In the genomic region with DNA sequence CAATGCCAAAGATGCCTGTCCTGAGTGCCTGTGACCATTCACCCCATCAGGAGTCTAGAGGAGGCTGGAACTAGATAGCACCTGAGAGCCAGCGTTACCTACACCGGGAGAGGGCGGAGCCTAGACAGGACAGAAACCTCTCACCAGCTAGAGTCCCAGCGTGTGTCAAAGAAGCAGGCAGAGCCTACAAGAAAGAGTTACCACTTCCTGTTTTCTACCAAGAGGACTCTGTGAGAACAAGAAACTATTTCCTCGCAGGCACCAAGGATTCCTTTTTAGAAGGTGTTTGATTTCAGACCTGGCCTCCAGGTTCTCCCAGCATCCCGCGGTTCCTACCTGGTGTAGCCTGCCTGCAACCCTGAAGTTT, we compare ENCODE assay signal across 11 mouse cellular contexts. TPM values are rescaled to one million over a fixed set of nuclear protein-coding genes. Genes with fewer than 3 reads are reported as not detected.
DNase-seq lines count a peak whose midpoint lies in the region; ATAC-seq and TF ChIP-seq lines count a peak whose summit lies in the region.
"Had no signal": no experiment of that assay in that cellular context is flagged by ENCODE, and none has a peak within 500 bp of the region (broad histone marks: within the 10 kb centered on the region; RNA-seq: fewer than 3 reads in every experiment).

No protein-coding gene starts in this region.

- H3K9me3 ChIP-seq in E14TG2a.4 (ENCODE audit: low read length) = no peaks in the 10 kb centered on the region
- H3K9me3 ChIP-seq in forebrain, embryonic 12.5 days = no peaks in the 10 kb centered on the region
- H3K9me3 ChIP-seq: forebrain, embryonic 13.5 days; heart, embryonic 13.5 days had no signal

- peak; percentile 59 to 66 for DNase-seq in B cell, adult 2 months
- DNase-seq in frontal cortex, postnatal 14 days (ENCODE audit: low spot score in 2 of 2) = no peak
- DNase-seq in adrenal gland, postnatal 25 days = no peak
- no peak for DNase-seq in ovary, postnatal 10 days (ENCODE audit: low spot score)
- DNase-seq: right cerebral cortex, postnatal 14 days had no signal

- H3K4me3 ChIP-seq in E14TG2a.4 (replicated peaks; ENCODE audit: low read length) = peak overlapping the region; percentile 58
- H3K4me3 ChIP-seq in small intestine, adult 2 months (ENCODE audit: low read depth, low read length) = no peak overlapping the region
- no peak overlapping the region for H3K4me3 ChIP-seq in forebrain, embryonic 12.5 days (replicated peaks)
- H3K4me3 ChIP-seq: forebrain, embryonic 13.5 days; heart, embryonic 13.5 days had no signal

- ATAC-seq in inflammation-experienced regulatory T-cells, adult 6 months = peak; percentile 93
- no peak for ATAC-seq in forebrain, embryonic 12.5 days (ENCODE audit: low FRiP score)
- ATAC-seq: forebrain, embryonic 13.5 days had no signal

- 39% methylated on average over 7 of the region's 7 CpGs for WGBS in small intestine, adult 2 months
- WGBS in forebrain, embryonic 12.5 days = 65% methylated on average over 7 of the region's 7 CpGs

- H3K9ac ChIP-seq in forebrain, embryonic 12.5 days = no peak overlapping the region
- H3K9ac ChIP-seq: forebrain, embryonic 13.5 days; heart, embryonic 13.5 days had no signal

- no peaks in the 10 kb centered on the region for H3K27me3 ChIP-seq in E14TG2a.4 (ENCODE audit: insufficient read depth, low read length)
- no peaks in the 10 kb centered on the region for H3K27me3 ChIP-seq in small intestine, adult 2 months (ENCODE audit: control insufficient read depth, insufficient read depth, low read length)
- no peaks in the 10 kb centered on the region for H3K27me3 ChIP-seq in forebrain, embryonic 12.5 days
- H3K27me3 ChIP-seq: forebrain, embryonic 13.5 days; heart, embryonic 13.5 days had no signal

- no peak for TF ChIP-seq POLR2A in small intestine, adult 2 months (IDR thresholded peaks at IDR 0.05; ENCODE audit: low read depth, low read length)

- H3K4me2 ChIP-seq in forebrain, embryonic 12.5 days = no peak overlapping the region
- H3K4me2 ChIP-seq: forebrain, embryonic 13.5 days; heart, embryonic 13.5 days had no signal

- TF ChIP-seq CTCF in E14TG2a.4 (conservative IDR thresholded peaks at IDR 0.05; ENCODE audit: low read length) = no peak
- TF ChIP-seq CTCF in small intestine, adult 2 months (IDR thresholded peaks at IDR 0.05; ENCODE audit: extremely low read depth, insufficient read length, insufficient replicate concordance, low read depth, low read length) = no peak

- H3K27ac ChIP-seq in small intestine, adult 2 months (ENCODE audit: insufficient read depth, low read depth, low read length) = 0 out of 2 replicates have a peak overlapping the region, but pooled peaks have one; percentile 32
- H3K27ac ChIP-seq in forebrain, embryonic 12.5 days = no peak overlapping the region
- H3K27ac ChIP-seq: forebrain, embryonic 13.5 days; heart, embryonic 13.5 days had no signal

- peaks cover 59% of the 10 kb centered on the region for H3K4me1 ChIP-seq in E14TG2a.4 (replicated peaks; ENCODE audit: low read depth, low read length)
- H3K4me1 ChIP-seq in small intestine, adult 2 months (ENCODE audit: control insufficient read depth, insufficient read depth, insufficient read length, low read length) = peaks cover 16% of the 10 kb centered on the region; the same call in 1 of the 2 replicates
- H3K4me1 ChIP-seq in forebrain, embryonic 12.5 days = 0 out of 2 replicates have a peak, but pooled peaks cover 6% of the 10 kb centered on the region

- H3K36me3 ChIP-seq in E14TG2a.4 (ENCODE audit: insufficient read depth, low read length) = no peaks in the 10 kb centered on the region
- H3K36me3 ChIP-seq in small intestine, adult 2 months (ENCODE audit: control insufficient read depth, insufficient read depth, low read length) = no peaks in the 10 kb centered on the region
- H3K36me3 ChIP-seq in forebrain, embryonic 12.5 days (replicated peaks) = no peaks in the 10 kb centered on the region
- H3K36me3 ChIP-seq: heart, embryonic 13.5 days had no signal

RNA-seq across cellular contexts. Expression of a gene that starts 9.9 kb away (rescaled TPM):
- 100 to 1,000 TPM in 1 of 3 experiments, 10 to 100 TPM in 2; 58.3 to 103 (median 64.1) TPM for polyA plus RNA-seq in inflammation-experienced regulatory T-cells, adult 6 months (2017; shearing (Covaris generic))
- 82.6 and 294 TPM in 2 replicates for polyA plus RNA-seq in small intestine, adult 2 months (2012; rRNA removed)
- 20.3 and 26.6 TPM in 2 replicates for total RNA-seq in adrenal gland, postnatal 25 days (2021)
- polyA plus RNA-seq in forebrain, embryonic 12.5 days (2016; fragmentation: Nextera tagmentation; extraction: Ambion mirVana) = 18.4 and 20.6 TPM in 2 replicates

RNA-seq across cellular contexts. Expression of a gene that starts 32.8 kb away (rescaled TPM):
- 1 to 10 TPM; 1.7 to 4.6 (median 3.3) TPM for polyA plus RNA-seq in inflammation-experienced regulatory T-cells, adult 6 months (2017; shearing (Covaris generic))
- 3.4 and 4.6 TPM in 2 replicates for polyA plus RNA-seq in small intestine, adult 2 months (2012; rRNA removed)
- 5.9 and 6.1 TPM in 2 replicates for total RNA-seq in adrenal gland, postnatal 25 days (2021)
- 23.9 and 26.9 TPM in 2 replicates for polyA plus RNA-seq in forebrain, embryonic 12.5 days (2016; fragmentation: Nextera tagmentation; extraction: Ambion mirVana)

Comparison
In these comparisons a context has a peak if more than half of its experiments do, and no peak if none do; other contexts are left out.
1. DNase-seq: peak in B cell, adult 2 months (2 of 2); none in frontal cortex, postnatal 14 days (0 of 2), adrenal gland, postnatal 25 days (single experiment) and ovary, postnatal 10 days (single experiment).